ENCODE assay signal across 8 mouse cellular contexts in genomic region chrX:12159981-12160656, GRCm38 (mm10). TPM values are rescaled to one million over a fixed set of nuclear protein-coding genes. Genes with fewer than 3 reads are reported as not detected.
DNase-seq lines count a peak whose midpoint lies in the region; ATAC-seq and TF ChIP-seq lines count a peak whose summit lies in the region.

Bcor (minus strand) TSS chrX:12160355.

- no peak for TF ChIP-seq EP300 in heart, adult 2 months (IDR thresholded peaks at IDR 0.05; ENCODE audit: insufficient read depth, low read depth, low read length)

- peak in 1 of 2 experiments; percentile 23 for DNase-seq in layer of hippocampus, adult 18-20 months (ENCODE audit: low spot score in 2 of 2)
- no peak for DNase-seq in layer of hippocampus, adult 9-10 months (ENCODE audit: low spot score)
- peak; percentile 72 for DNase-seq in embryo, embryonic 10.5 days (ENCODE audit: low spot score)
- peak; percentile 82 to 85 for DNase-seq in heart, adult 2 months
- DNase-seq in kidney, adult 2 months, result peak; percentile 67
- DNase-seq in liver, adult 2 months (ENCODE audit: extremely low read depth, low read depth, low spot score), result no peak
- peak; percentile 65 to 77 for DNase-seq in thymus, adult 18-20 months

- ATAC-seq in midbrain, embryonic 16.5 days, result peak; percentile 36

- no peak for TF ChIP-seq POLR2A in heart, adult 2 months (IDR thresholded peaks at IDR 0.05; ENCODE audit: insufficient read depth, low read depth, low read length)
- no peak for TF ChIP-seq POLR2A in kidney, adult 2 months (IDR thresholded peaks at IDR 0.05; ENCODE audit: low read depth, low read length)
- no peak for TF ChIP-seq POLR2A in liver, adult 2 months (IDR thresholded peaks at IDR 0.05; ENCODE audit: extremely low read depth, insufficient read depth, low read length)

- no peak for TF ChIP-seq CTCF in heart, adult 2 months (IDR thresholded peaks at IDR 0.05)
- TF ChIP-seq CTCF in kidney, adult 2 months (conservative IDR thresholded peaks at IDR 0.05; ENCODE audit: insufficient read depth, insufficient read length, low read depth, low read length), result no peak
- no peak for TF ChIP-seq CTCF in liver, adult 2 months (IDR thresholded peaks at IDR 0.05; ENCODE audit: low read depth, low read length)

- WGBS in heart, adult 2 months, result 3% methylated on average over 42 of the region's 56 CpGs
- WGBS in kidney, adult 2 months, result 1% methylated on average over 53 of the region's 56 CpGs
- WGBS in liver, adult 2 months, result 2% methylated on average over 41 of the region's 56 CpGs
- 1% methylated on average over 41 of the region's 56 CpGs for WGBS in midbrain, embryonic 16.5 days

- peak within 1 kb of the TSS; percentile 56 for H3K4me3 ChIP-seq in heart, adult 2 months
- peak within 1 kb of the TSS; percentile 58 for H3K4me3 ChIP-seq in kidney, adult 2 months (ENCODE audit: insufficient read depth, low read depth, low read length)
- peak within 1 kb of the TSS; percentile 56 for H3K4me3 ChIP-seq in liver, adult 2 months (ENCODE audit: insufficient read depth, low read depth, low read length)
- H3K4me3 ChIP-seq in midbrain, embryonic 16.5 days (ENCODE audit: low read depth, low read length), result peak within 1 kb of the TSS; percentile 49

- H3K27me3 ChIP-seq in heart, adult 2 months (ENCODE audit: control insufficient read depth, insufficient read depth, low read length), result no peaks in the 10 kb centered on the region
- no peaks in the 10 kb centered on the region for H3K27me3 ChIP-seq in kidney, adult 2 months (replicated peaks; ENCODE audit: control insufficient read depth, insufficient read depth, low read length)
- H3K27me3 ChIP-seq in liver, adult 2 months (ENCODE audit: control insufficient read depth, insufficient read depth, low read length), result no peaks in the 10 kb centered on the region
- H3K27me3 ChIP-seq in midbrain, embryonic 16.5 days (ENCODE audit: control insufficient read depth, insufficient read depth, low read depth, low read length), result peaks cover 22% of the 10 kb centered on the region

- H3K4me1 ChIP-seq in heart, adult 2 months (ENCODE audit: control insufficient read depth, insufficient read depth, low read length), result peaks cover 4% of the 10 kb centered on the region
- no peaks in the 10 kb centered on the region for H3K4me1 ChIP-seq in kidney, adult 2 months (ENCODE audit: control insufficient read depth, insufficient read depth, low read length)
- H3K4me1 ChIP-seq in liver, adult 2 months (ENCODE audit: control insufficient read depth, insufficient read depth, low read length), result 0 out of 2 replicates have a peak, but pooled peaks cover 1% of the 10 kb centered on the region
- H3K4me1 ChIP-seq in midbrain, embryonic 16.5 days (ENCODE audit: control insufficient read depth, insufficient read depth, low read length), result peaks cover 5% of the 10 kb centered on the region

- H3K4me2 ChIP-seq in midbrain, embryonic 16.5 days (ENCODE audit: low read length), result peak within 1 kb of the TSS; percentile 63

- H3K9me3 ChIP-seq in midbrain, embryonic 16.5 days (replicated peaks; ENCODE audit: control insufficient read depth, low read length, poor library complexity, severe bottlenecking), result no peaks in the 10 kb centered on the region

- intact Hi-C loops in heart, adult 2 months (cut with DNase I), result loop anchor here (1.0 to 10.0 kb wide), 5 partner anchors 81 to 355 kb away; no protein-coding TSS in a partner anchor

- H3K27ac ChIP-seq in heart, adult 2 months, result peak within 1 kb of the TSS; percentile 87
- H3K27ac ChIP-seq in kidney, adult 2 months (ENCODE audit: insufficient read depth, low read depth, low read length), result peak within 1 kb of the TSS; percentile 56
- H3K27ac ChIP-seq in liver, adult 2 months (replicated peaks; ENCODE audit: insufficient read depth, low read depth, low read length), result peak within 1 kb of the TSS; percentile 64
- peak within 1 kb of the TSS; percentile 10; the same call in 1 of the 2 replicates for H3K27ac ChIP-seq in midbrain, embryonic 16.5 days (ENCODE audit: low read length)

- peak within 1 kb of the TSS; percentile 90 for H3K9ac ChIP-seq in heart, adult 2 months (ENCODE audit: low read depth, low read length)
- peak within 1 kb of the TSS; percentile 71 for H3K9ac ChIP-seq in liver, adult 2 months (ENCODE audit: low read depth, low read length)
- peak within 1 kb of the TSS; percentile 63 for H3K9ac ChIP-seq in midbrain, embryonic 16.5 days (ENCODE audit: low read depth, low read length)

- H3K79me2 ChIP-seq in heart, adult 2 months (replicated peaks; ENCODE audit: control insufficient read depth, insufficient read depth, low read length), result no peaks in the 10 kb centered on the region
- no peaks in the 10 kb centered on the region for H3K79me2 ChIP-seq in liver, adult 2 months (ENCODE audit: control insufficient read depth, insufficient read depth, low read length)

- no peaks in the 10 kb centered on the region for H3K36me3 ChIP-seq in heart, adult 2 months (ENCODE audit: control insufficient read depth, insufficient read depth, low read length)
- no peaks in the 10 kb centered on the region for H3K36me3 ChIP-seq in kidney, adult 2 months (ENCODE audit: control insufficient read depth, insufficient read depth, low read length)
- H3K36me3 ChIP-seq in liver, adult 2 months (ENCODE audit: control insufficient read depth, insufficient read depth, low read length), result no peaks in the 10 kb centered on the region
- H3K36me3 ChIP-seq in midbrain, embryonic 16.5 days (ENCODE audit: control insufficient read depth, insufficient read depth, low read length), result no peaks in the 10 kb centered on the region

RNA-seq across cellular contexts. Expression of gene Bcor, which starts in this region (rescaled TPM):
- total RNA-seq in layer of hippocampus, adult 18-20 months (2021), result 10 to 100 TPM; 20.8 to 20.9 TPM
- 10 to 100 TPM; 18.0 to 22.4 TPM for total RNA-seq in heart, adult 2 months (2021)
- polyA plus RNA-seq in heart, adult 2 months (2012; rRNA removed), result 11.2 and 15.3 TPM in 2 replicates
- 5.7 and 6.4 TPM in 2 replicates for polyA plus RNA-seq in kidney, adult 2 months (2012; rRNA removed)
- 2.8 and 4.9 TPM in 2 replicates for total RNA-seq in liver, adult 2 months (2014; rRNA removed)
- polyA plus RNA-seq in liver, adult 2 months (2012; rRNA removed), result 5.6 and 6.6 TPM in 2 replicates
- polyA plus RNA-seq in midbrain, embryonic 16.5 days (2015; fragmentation: Nextera tagmentation; extraction: Ambion mirVana), result 14.7 and 16.8 TPM in 2 replicates

Comparison
In these comparisons a context has a peak if more than half of its experiments do, and no peak if none do; other contexts are left out.
1. DNase-seq: peak in embryo, embryonic 10.5 days (single experiment), heart, adult 2 months (2 of 2), kidney, adult 2 months (single experiment) and thymus, adult 18-20 months (2 of 2); none in layer of hippocampus, adult 9-10 months (single experiment) and liver, adult 2 months (single experiment).
2. H3K27ac ChIP-seq: peak in every context shown above with its lines; median percentile 87 in heart, adult 2 months; 64 in liver, adult 2 months; 56 in kidney, adult 2 months; 10 in midbrain, embryonic 16.5 days.
3. Peak in every context shown above with its lines, with median percentiles within 50 percentile points of each other: H3K4me3 ChIP-seq and H3K9ac ChIP-seq.